Mouse (Mus musculus) heart, embryonic 13.5 days (tissue): ENCODE measurements around the gene St7. TPM values are rescaled to one million over a fixed set of nuclear protein-coding genes. Genes with fewer than 3 reads are reported as not detected.

Source experiments
- ATAC-seq: fragments of 200-750 bp; cut with Nextera tagmentation; 2 replicates; pipeline ENCODE4 v1.8.0; 2017; ENCODE audit warnings: moderate TSS enrichment; ENCODE audit not compliant: insufficient number of reproducible peaks, low FRiP score, low TSS enrichment; ENCODE audit errors: extremely low read depth
- H3K27ac ChIP-seq: fragments of 300-500 bp; sonication (generic); replicated peaks from 2 replicates; pipeline ENCODE4 v1.5.1; 2015; ENCODE audit warnings: moderate library complexity, mild to moderate bottlenecking, inconsistent platforms
- H3K27me3 ChIP-seq: fragments of 300-500 bp; sonication (generic); replicated peaks from 2 replicates; pipeline ENCODE4 v1.6.1; 2015; ENCODE audit warnings: mild to moderate bottlenecking, inconsistent platforms
- H3K36me3 ChIP-seq: fragments of 300-500 bp; sonication (generic); 2 replicates; pipeline ENCODE4 v1.6.1; 2015; ENCODE audit warnings: mild to moderate bottlenecking, inconsistent platforms
- H3K4me1 ChIP-seq: fragments of 300-500 bp; sonication (generic); 2 replicates; pipeline ENCODE4 v1.6.1; 2015; ENCODE audit warnings: inconsistent platforms
- H3K4me2 ChIP-seq: fragments of 300-500 bp; sonication (generic); 2 replicates; pipeline ENCODE4 v1.6.1; 2015; ENCODE audit warnings: inconsistent platforms, mild to moderate bottlenecking, moderate library complexity
- H3K4me3 ChIP-seq: fragments of 300-500 bp; sonication (generic); 2 replicates; pipeline ENCODE4 v1.5.1; 2015; ENCODE audit warnings: moderate library complexity, mild to moderate bottlenecking, inconsistent platforms
- H3K9ac ChIP-seq: fragments of 300-500 bp; sonication (generic); 2 replicates; pipeline ENCODE4 v1.6.1; 2015; ENCODE audit warnings: inconsistent platforms, mild to moderate bottlenecking, moderate library complexity
- H3K9me3 ChIP-seq: fragments of 300-500 bp; sonication (generic); 2 replicates; pipeline ENCODE4 v1.6.1; 2016; ENCODE audit warnings: inconsistent platforms
- WGBS: fragments of 180-500 bp; shearing (Covaris S2); methylation state at CpG from one replicate; pipeline ENCODE4 v1.1.7; 2015; ENCODE audit warnings: mixed read lengths; 5-methylcytosine and 5-hydroxymethylcytosine counted together
- polyA plus RNA-seq: library from polyadenylated mRNA; unstranded; fragments of >200 nt; fragmentation: Nextera tagmentation; extraction: Ambion mirVana; gene quantifications from 2 replicates; pipeline ENCODE4 v1.2.1, GENCODE M21; 2015

Gene St7
- polyA plus RNA-seq, 1 experiment from 2014 or later: 25.9 TPM

GRCm38 (mm10) chr6:17906289-17906688 is 213.6 kb downstream of the St7 start:
- ATAC-seq: no peak
- Histone ChIP-seq H3K36me3 (peaks cover 29% of the 10 kb centered on the region), H3K27me3 (no peaks in the 10 kb centered on the region), H3K4me2 (no peak overlapping the region), H3K4me3 (no peak overlapping the region), H3K9me3 (no peaks in the 10 kb centered on the region), H3K4me1 (peaks cover 23% of the 10 kb centered on the region), H3K9ac (no peak overlapping the region), H3K27ac (no peak overlapping the region)
- 52% methylated on average over 6 of the region's 6 CpGs for WGBS

DNA sequence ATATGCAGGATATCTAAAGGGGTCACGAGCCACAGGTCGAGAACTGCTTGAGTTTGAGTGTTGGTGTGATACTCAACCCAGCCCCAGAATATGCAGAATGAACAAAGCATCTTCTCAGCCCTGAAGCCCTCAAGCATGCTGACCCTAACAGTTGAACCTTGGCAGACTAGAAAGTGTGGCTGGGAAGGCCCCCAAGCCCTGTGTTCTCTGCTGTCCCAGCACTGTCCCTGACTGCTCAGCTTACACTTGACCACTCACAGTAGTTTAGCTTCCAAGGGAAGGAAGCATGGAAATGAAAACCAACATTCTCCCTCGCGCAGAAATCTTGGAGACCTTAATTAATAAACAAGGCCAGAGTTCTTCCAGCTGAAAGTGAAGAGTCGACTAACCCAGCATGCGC is 219.6 kb downstream of the St7 start:
- 74% methylated on average over 6 of the region's 6 CpGs for WGBS
- Histone ChIP-seq H3K4me3 (no peak overlapping the region), H3K27me3 (no peaks in the 10 kb centered on the region), H3K36me3 (peaks cover 20% of the 10 kb centered on the region; the same call in 1 of the 2 replicates), H3K9ac (no peak overlapping the region), H3K4me1 (0 out of 2 replicates have a peak, but pooled peaks cover 4% of the 10 kb centered on the region), H3K4me2 (no peak overlapping the region), H3K27ac (no peak overlapping the region), H3K9me3 (no peaks in the 10 kb centered on the region)
- ATAC-seq: no peak

DNA sequence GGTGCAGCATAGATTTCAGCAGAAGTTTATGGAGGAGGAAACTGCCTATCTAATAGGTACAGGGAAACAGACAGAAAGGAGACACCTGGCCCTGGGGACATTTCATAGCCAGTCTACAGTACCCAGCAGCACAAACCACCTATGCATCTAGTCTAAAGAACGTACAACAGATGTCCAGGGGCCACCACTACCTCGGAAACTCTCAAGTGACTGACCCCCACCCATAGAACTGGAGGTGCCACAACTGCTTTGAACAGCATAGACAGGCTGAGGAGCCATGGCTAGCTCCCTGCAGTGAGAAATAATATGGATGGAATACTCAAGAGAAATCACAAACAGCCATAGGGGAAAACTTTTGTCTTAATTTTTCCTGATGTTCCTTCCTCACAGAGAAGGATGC is 220.1 kb downstream of the St7 start:
- H3K27ac ChIP-seq: no peak overlapping the region

DNA sequence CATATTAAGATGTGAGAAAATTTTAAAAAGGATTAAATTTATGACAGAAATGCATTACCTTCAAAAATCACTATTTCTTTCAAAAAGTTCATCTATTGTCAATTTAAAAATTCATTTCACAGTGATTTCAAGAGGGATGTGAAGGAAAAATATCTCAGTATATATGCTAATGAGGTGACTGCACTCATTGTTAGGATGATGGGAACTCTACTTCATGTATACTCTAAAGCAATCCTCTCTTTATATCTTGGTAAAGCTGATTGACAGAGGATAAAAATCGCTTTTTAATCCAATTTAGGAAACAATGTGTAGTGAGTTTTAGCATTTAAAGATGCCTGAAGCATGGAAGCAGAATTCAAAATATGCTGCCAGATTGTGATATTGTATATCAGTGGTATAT is 220.6 kb downstream of the St7 start:
- Histone ChIP-seq H3K27me3 (no peaks in the 10 kb centered on the region), H3K27ac (no peak overlapping the region), H3K9ac (no peak overlapping the region), H3K4me1 (0 out of 2 replicates have a peak, but pooled peaks cover 2% of the 10 kb centered on the region), H3K9me3 (no peaks in the 10 kb centered on the region), H3K4me2 (no peak overlapping the region), H3K36me3 (peaks cover 20% of the 10 kb centered on the region; the same call in 1 of the 2 replicates), H3K4me3 (no peak overlapping the region)
- 86% methylated on average over 1 of the region's 1 CpGs for WGBS
- no peak for ATAC-seq

More for the DNA sequence above, 220.1 kb downstream of the St7 start:
- 69% methylated on average over 2 of the region's 2 CpGs for WGBS
- Histone ChIP-seq H3K9me3 (no peaks in the 10 kb centered on the region), H3K27me3 (no peaks in the 10 kb centered on the region), H3K4me1 (0 out of 2 replicates have a peak, but pooled peaks cover 4% of the 10 kb centered on the region), H3K4me2 (no peak overlapping the region), H3K4me3 (no peak overlapping the region), H3K9ac (no peak overlapping the region), H3K36me3 (peaks cover 20% of the 10 kb centered on the region; the same call in 1 of the 2 replicates)
- no peak for ATAC-seq

GRCm38 (mm10) chr6:17914300-17914699 is 221.6 kb downstream of the St7 start:
- Histone ChIP-seq H3K27me3 (no peaks in the 10 kb centered on the region), H3K27ac (no peak overlapping the region), H3K4me3 (no peak overlapping the region), H3K9ac (no peak overlapping the region), H3K4me1 (no peaks in the 10 kb centered on the region), H3K36me3 (peaks cover 20% of the 10 kb centered on the region; the same call in 1 of the 2 replicates), H3K9me3 (no peaks in the 10 kb centered on the region), H3K4me2 (no peak overlapping the region)
- no peak for ATAC-seq
- WGBS: 70% methylated on average over 3 of the region's 3 CpGs

- H3K4me1 ChIP-seq: no peaks in the 10 kb centered on the region
- ATAC-seq: no peak
- H3K4me2 ChIP-seq: no peak overlapping the region
- no peaks in the 10 kb centered on the region for H3K9me3 ChIP-seq
- 84% methylated on average over 4 of the region's 4 CpGs for WGBS
- H3K36me3 ChIP-seq: peaks cover 13% of the 10 kb centered on the region
- no peak overlapping the region for H3K9ac ChIP-seq
- no peak overlapping the region for H3K27ac ChIP-seq
- no peaks in the 10 kb centered on the region for H3K27me3 ChIP-seq
- no peak overlapping the region for H3K4me3 ChIP-seq
These were observed 224.5 kb downstream of the St7 start for GRCm38 (mm10) chr6:17917233-17917632.

DNA sequence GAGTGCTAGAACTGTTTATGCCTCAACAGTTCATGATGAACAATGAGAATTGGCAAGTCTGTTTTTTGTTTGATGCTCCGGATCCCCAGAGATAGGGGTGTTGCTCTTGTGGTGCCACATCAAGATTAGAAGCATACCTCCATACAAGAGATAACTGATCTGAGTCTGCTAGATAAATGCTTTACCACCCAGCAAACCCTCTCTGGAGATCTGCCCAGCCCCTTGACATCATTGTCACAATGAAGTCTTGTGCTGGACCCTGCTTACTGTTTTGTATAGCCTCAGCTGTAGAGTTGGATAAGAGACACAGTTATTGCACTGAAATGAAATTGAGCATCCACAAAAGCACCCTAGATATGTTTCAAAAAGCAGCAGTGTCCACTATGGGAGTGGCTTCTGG is 229.4 kb downstream of the St7 start:
- Histone ChIP-seq H3K27me3 (no peaks in the 10 kb centered on the region), H3K36me3 (peaks cover 15% of the 10 kb centered on the region), H3K9me3 (no peaks in the 10 kb centered on the region), H3K4me1 (peaks cover 12% of the 10 kb centered on the region), H3K27ac (no peak overlapping the region), H3K4me2 (no peak overlapping the region), H3K4me3 (no peak overlapping the region), H3K9ac (no peak overlapping the region)
- 67% methylated on average over 1 of the region's 1 CpGs for WGBS
- no peak for ATAC-seq

GRCm38 (mm10) chr6:17922967-17923366 is 230.2 kb downstream of the St7 start:
- Histone ChIP-seq H3K36me3 (peaks cover 15% of the 10 kb centered on the region), H3K27ac (no peak overlapping the region), H3K4me3 (no peak overlapping the region), H3K4me1 (peaks cover 16% of the 10 kb centered on the region), H3K9me3 (no peaks in the 10 kb centered on the region), H3K27me3 (no peaks in the 10 kb centered on the region), H3K9ac (no peak overlapping the region), H3K4me2 (no peak overlapping the region)
- 55% methylated on average over 3 of the region's 3 CpGs for WGBS
- ATAC-seq: no peak

GRCm38 (mm10) chr6:17923370-17923769 is 230.6 kb downstream of the St7 start:
- WGBS: 40% methylated on average over 3 of the region's 3 CpGs
- Histone ChIP-seq H3K27me3 (no peaks in the 10 kb centered on the region), H3K9me3 (no peaks in the 10 kb centered on the region), H3K4me1 (peaks cover 16% of the 10 kb centered on the region), H3K36me3 (peaks cover 15% of the 10 kb centered on the region), H3K4me2 (no peak overlapping the region), H3K27ac (no peak overlapping the region), H3K4me3 (no peak overlapping the region), H3K9ac (no peak overlapping the region)
- no peak for ATAC-seq

GRCm38 (mm10) chr6:17923894-17924505 is 231.3 kb downstream of the St7 start:
- no peak for ATAC-seq
- Histone ChIP-seq H3K27ac (no peak overlapping the region), H3K9ac (no peak overlapping the region), H3K4me1 (peaks cover 16% of the 10 kb centered on the region), H3K4me2 (no peak overlapping the region), H3K9me3 (no peaks in the 10 kb centered on the region), H3K27me3 (no peaks in the 10 kb centered on the region), H3K4me3 (no peak overlapping the region), H3K36me3 (peaks cover 15% of the 10 kb centered on the region)
- WGBS: 75% methylated on average over 10 of the region's 10 CpGs

GRCm38 (mm10) chr6:17925267-17925666 is 232.5 kb downstream of the St7 start:
- Histone ChIP-seq H3K9ac (no peak overlapping the region), H3K36me3 (peaks cover 10% of the 10 kb centered on the region), H3K27me3 (no peaks in the 10 kb centered on the region), H3K27ac (no peak overlapping the region), H3K9me3 (no peaks in the 10 kb centered on the region), H3K4me1 (peaks cover 25% of the 10 kb centered on the region), H3K4me2 (no peak overlapping the region), H3K4me3 (no peak overlapping the region)
- no peak for ATAC-seq
- WGBS: 45% methylated on average over 4 of the region's 4 CpGs

GRCm38 (mm10) chr6:17927746-17928145 is 235.0 kb downstream of the St7 start:
- H3K27me3 ChIP-seq: no peaks in the 10 kb centered on the region
- no peak overlapping the region for H3K4me2 ChIP-seq
- 0 out of 2 replicates have a peak, but pooled peaks cover 4% of the 10 kb centered on the region for H3K36me3 ChIP-seq
- ATAC-seq: no peak
- H3K4me3 ChIP-seq: no peak overlapping the region
- peaks cover 33% of the 10 kb centered on the region for H3K4me1 ChIP-seq
- H3K27ac ChIP-seq: no peak overlapping the region
- WGBS: 71% methylated on average over 11 of the region's 11 CpGs
- H3K9me3 ChIP-seq: no peaks in the 10 kb centered on the region
- no peak overlapping the region for H3K9ac ChIP-seq
